Mouse (Mus musculus) stomach, postnatal 0 days (tissue): Measurements from ENCODE around the gene Ctu2. TPM values are rescaled to one million over a fixed set of nuclear protein-coding genes. Genes with fewer than 3 reads are reported as not detected.
A peak's percentile ranks its signal among the peaks of the same experiment; 100 is the strongest.

Source experiments
- ATAC-seq: fragments of 200-750 bp; cut with Nextera tagmentation; 2 replicates; pipeline ENCODE4 v1.8.0; 2017; ENCODE audit not compliant: low FRiP score, low TSS enrichment
- DNase-seq: peaks from one replicate; pipeline ENCODE4 v3.0.0-alpha.2; 2016; ENCODE audit warnings: low spot score
- H3K27ac ChIP-seq: fragments of 300-500 bp; sonication (generic); replicated peaks from 2 replicates; pipeline ENCODE4 v1.5.1; 2014; ENCODE audit warnings: mild to moderate bottlenecking, control low read depth
- H3K27me3 ChIP-seq: fragments of 300-500 bp; sonication (generic); 2 replicates; pipeline ENCODE4 v1.6.1; 2014; ENCODE audit warnings: low read length; ENCODE audit not compliant: control insufficient read depth, insufficient read depth
- H3K36me3 ChIP-seq: fragments of 300-500 bp; sonication (generic); 2 replicates; pipeline ENCODE4 v1.6.1; 2014; ENCODE audit warnings: low read length, mixed read lengths; ENCODE audit not compliant: control insufficient read depth, insufficient read depth
- H3K4me1 ChIP-seq: fragments of 300-500 bp; sonication (generic); replicated peaks from 2 replicates; pipeline ENCODE4 v1.6.1; 2014; ENCODE audit warnings: antibody characterized with exemption; ENCODE audit not compliant: control insufficient read depth, insufficient read depth
- H3K4me2 ChIP-seq: fragments of 300-500 bp; sonication (generic); replicated peaks from 2 replicates; pipeline ENCODE4 v1.6.1; 2014; ENCODE audit warnings: low read depth, mild to moderate bottlenecking, control low read depth, moderate library complexity
- H3K4me3 ChIP-seq: fragments of 300-500 bp; sonication (generic); 2 replicates; pipeline ENCODE4 v1.5.1; 2014; ENCODE audit warnings: low read depth, low read length, control low read depth
- H3K9ac ChIP-seq: fragments of 300-500 bp; sonication (generic); 2 replicates; pipeline ENCODE4 v1.6.1; 2014; ENCODE audit warnings: mild to moderate bottlenecking, low read length, control low read depth, mixed read lengths
- H3K9me3 ChIP-seq: fragments of 300-500 bp; sonication (generic); 2 replicates; pipeline ENCODE4 v1.6.1; 2016; ENCODE audit warnings: low read length; ENCODE audit not compliant: control insufficient read depth
- CTCF ChIP-seq: IDR thresholded peaks from 2 replicates; pipeline ENCODE4 v1.5.1; 2016; ENCODE audit warnings: antibody characterized with exemption, low read depth, mild to moderate bottlenecking, moderate library complexity
- EP300 ChIP-seq: optimal IDR thresholded peaks from 2 replicates; pipeline ENCODE3; 2016; ENCODE audit warnings: antibody characterized with exemption
- WGBS: fragments of 180-500 bp; shearing (Covaris S2); extraction: QIAGEN DNeasy Blood & Tissue Kit; methylation state at CpG from one replicate; pipeline ENCODE4 v1.1.7; 2014; 5-methylcytosine and 5-hydroxymethylcytosine counted together
- polyA plus RNA-seq: library from polyadenylated mRNA; unstranded; fragments of >200 nt; fragmentation: Nextera tagmentation; extraction: Ambion mirVana; gene quantifications from 2 replicates; pipeline ENCODE4 v1.2.1, GENCODE M21; 2015

The Ctu2 gene
- polyA plus RNA-seq, 1 experiment from 2014 or later = 34.5 TPM

- Histone ChIP-seq H3K4me3 (no peak overlapping the region), H3K4me2 (no peak overlapping the region), H3K27ac (peak overlapping the region; percentile 78), H3K9me3 (no peaks in the 10 kb centered on the region), H3K4me1 (0 out of 2 replicates have a peak, but pooled peaks cover 3% of the 10 kb centered on the region), H3K27me3 (no peaks in the 10 kb centered on the region), H3K9ac (no peak overlapping the region), H3K36me3 (no peaks in the 10 kb centered on the region)
- peak; percentile 70 for ATAC-seq
- DNase-seq = peak; percentile 33
- 34% methylated on average over 16 of the region's 16 CpGs for WGBS
- TF ChIP-seq CTCF (no peak), EP300 (no peak)
These were observed 35.6 kb downstream of the Ctu2 start for GRCm38 (mm10) chr8:122511552-122511951.

DNA sequence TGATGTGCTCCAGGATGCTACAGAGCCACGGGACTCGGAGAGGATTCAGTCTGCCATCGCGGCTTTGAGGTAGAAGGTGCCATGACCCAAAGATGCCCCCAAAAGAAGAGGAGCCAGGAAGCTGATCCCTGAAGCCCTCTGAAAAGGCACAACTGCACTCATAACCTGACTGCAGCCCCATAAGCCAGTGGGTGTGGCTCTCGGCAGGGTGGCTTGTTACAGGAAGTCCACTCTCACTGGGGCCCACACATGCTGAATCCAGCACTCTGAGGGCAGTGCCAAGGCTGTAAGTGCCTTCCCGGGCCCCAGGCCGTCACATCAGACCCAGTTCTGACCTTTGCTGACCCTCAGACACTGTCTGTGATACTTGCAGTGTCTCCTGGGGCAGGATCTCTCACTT, 36.4 kb downstream of the Ctu2 start:
- Histone ChIP-seq H3K27me3 (no peaks in the 10 kb centered on the region), H3K27ac (peak overlapping the region; percentile 78), H3K9ac (no peak overlapping the region), H3K9me3 (no peaks in the 10 kb centered on the region), H3K36me3 (no peaks in the 10 kb centered on the region), H3K4me1 (peaks cover 3% of the 10 kb centered on the region; the same call in 1 of the 2 replicates), H3K4me3 (no peak overlapping the region), H3K4me2 (no peak overlapping the region)
- TF ChIP-seq CTCF = no peak
- TF ChIP-seq EP300 = no peak
- DNase-seq = no peak
- 58% methylated on average over 7 of the region's 7 CpGs for WGBS
- no peak for ATAC-seq

GRCm38 (mm10) chr8:122515699-122516098, 39.8 kb downstream of the Ctu2 start:
- H3K27me3 ChIP-seq = no peaks in the 10 kb centered on the region
- TF ChIP-seq EP300 = no peak
- no peak for TF ChIP-seq CTCF
- ATAC-seq (no peak), DNase-seq (no peak)
- H3K36me3 ChIP-seq = no peaks in the 10 kb centered on the region
- 85% methylated on average over 14 of the region's 14 CpGs for WGBS
- no peak overlapping the region for H3K4me3 ChIP-seq
- no peaks in the 10 kb centered on the region for H3K9me3 ChIP-seq
- H3K9ac ChIP-seq = no peak overlapping the region
- peaks cover 6% of the 10 kb centered on the region; the same call in 1 of the 2 replicates for H3K4me1 ChIP-seq
- H3K4me2 ChIP-seq = no peak overlapping the region
- peak overlapping the region; percentile 4; the same call in 1 of the 2 replicates for H3K27ac ChIP-seq

- no peak for TF ChIP-seq EP300
- no peak for TF ChIP-seq CTCF
- no peaks in the 10 kb centered on the region for H3K9me3 ChIP-seq
- H3K4me3 ChIP-seq = no peak overlapping the region
- no peak overlapping the region; the same call in 1 of the 2 replicates for H3K9ac ChIP-seq
- H3K4me2 ChIP-seq = no peak overlapping the region
- H3K4me1 ChIP-seq = peaks cover 4% of the 10 kb centered on the region; the same call in 1 of the 2 replicates
- peak overlapping the region; percentile 78 for H3K27ac ChIP-seq
- DNase-seq (no peak), ATAC-seq (peak; percentile 51)
- 19% methylated on average over 6 of the region's 6 CpGs for WGBS
- no peaks in the 10 kb centered on the region for H3K36me3 ChIP-seq
- H3K27me3 ChIP-seq = no peaks in the 10 kb centered on the region
These were observed 41.7 kb downstream of the Ctu2 start for GRCm38 (mm10) chr8:122517541-122518190.

DNA sequence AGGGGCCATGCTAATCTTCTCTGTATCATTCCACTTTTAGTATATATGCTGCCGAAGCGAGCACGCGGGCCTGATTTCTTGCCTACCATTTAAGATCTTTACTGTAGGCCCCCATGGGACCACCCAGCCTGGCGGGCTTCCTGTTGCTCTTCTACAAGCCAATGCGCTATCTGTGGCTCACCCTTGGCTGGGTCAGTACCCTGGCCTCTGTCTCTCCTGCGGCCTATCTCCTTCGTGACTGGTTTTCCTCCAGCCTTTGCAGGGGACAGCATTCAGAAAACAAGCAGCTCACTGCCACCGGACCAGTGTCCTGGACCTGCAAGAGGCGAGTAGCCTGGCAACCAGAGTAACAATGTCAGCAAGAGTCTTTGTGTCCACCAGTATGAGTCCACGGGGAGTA, 44.7 kb downstream of the Ctu2 start:
- DNase-seq = no peak
- TF ChIP-seq CTCF = no peak
- TF ChIP-seq EP300 = no peak
- Histone ChIP-seq H3K4me2 (no peak overlapping the region), H3K27ac (0 out of 2 replicates have a peak overlapping the region, but pooled peaks have one; percentile 61), H3K9ac (no peak overlapping the region), H3K27me3 (no peaks in the 10 kb centered on the region), H3K4me3 (no peak overlapping the region), H3K4me1 (peaks cover 20% of the 10 kb centered on the region), H3K36me3 (no peaks in the 10 kb centered on the region), H3K9me3 (no peaks in the 10 kb centered on the region)
- no peak for ATAC-seq
- 74% methylated on average over 11 of the region's 11 CpGs for WGBS
